Mouse (Mus musculus): ENCODE results near the gene Vmn1r188. TPM values are rescaled to one million over a fixed set of nuclear protein-coding genes. Genes with fewer than 3 reads are reported as not detected.
"Not testable (repeated sequence)": the region's sequence is repeated elsewhere in the genome, so short reads cannot be mapped to it uniquely, and the experiment has no call there.

The Vmn1r188 gene
- polyA plus RNA-seq, 1 experiment from 2014 or later = not detected

GRCm38 (mm10) chr13:22105724-22106123 is 21.5 kb downstream of the Vmn1r188 start, which contains the start of gene Vmn1r189:
TSS of gene Vmn1r189 (minus strand) at chr13:22105824.
- DNase-seq (ENCODE audit: extremely low spot score, low spot score); H3K27ac ChIP-seq; H3K4me1 ChIP-seq; H3K4me3 ChIP-seq; H3K36me3 ChIP-seq (replicated peaks); H3K27me3 ChIP-seq (ENCODE audit: poor library complexity, severe bottlenecking); H3K9me3 ChIP-seq: not testable (repeated sequence)
- WGBS = 98% methylated on average over 2 of the region's 2 CpGs

GRCm38 (mm10) chr13:22136495-22137293 is 52.5 kb downstream of the Vmn1r188 start:
- H3K4me1 ChIP-seq = not testable (repeated sequence)
- WGBS = 80% methylated on average over 5 of the region's 5 CpGs

More at GRCm38 (mm10) chr13:22136495-22137293, 52.5 kb downstream of the Vmn1r188 start:
- not testable (repeated sequence) for H3K9me3 ChIP-seq; DNase-seq (ENCODE audit: extremely low spot score, low spot score); H3K27me3 ChIP-seq (ENCODE audit: poor library complexity, severe bottlenecking); H3K4me3 ChIP-seq; H3K27ac ChIP-seq; H3K36me3 ChIP-seq (replicated peaks)

Small RNAs within 50 kb of the gene (microRNA-seq; reads per million reads assigned to microRNA genes)
- not detected for gene Gm26300
- gene Gm44390 = 0.90 reads per million
- not detected for gene Gm44486

Other genes starting within 250 kb of the Vmn1r188 start
- 24.3 and 26.8 TPM in 2 replicates for gene Zfp184, start 139.3 kb upstream of the Vmn1r188 start, polyA plus RNA-seq (2016; fragmentation: Nextera tagmentation; extraction: Ambion mirVana)
- gene Pom121l2, start 103.2 kb upstream of the Vmn1r188 start, polyA plus RNA-seq (2016; fragmentation: Nextera tagmentation; extraction: Ambion mirVana) = 0.09 TPM in 1 of 2 replicates, not detected in the other
- gene Prss16, start 74.7 kb upstream of the Vmn1r188 start, polyA plus RNA-seq (2016; fragmentation: Nextera tagmentation; extraction: Ambion mirVana) = 0.26 and 0.41 TPM in 2 replicates
- 12.1 and 14.3 TPM in 2 replicates for gene Hist1h2ah, start 48.9 kb upstream of the Vmn1r188 start, polyA plus RNA-seq (2016; fragmentation: Nextera tagmentation; extraction: Ambion mirVana)
- gene Hist1h2bk, start 48.6 kb upstream of the Vmn1r188 start, polyA plus RNA-seq (2016; fragmentation: Nextera tagmentation; extraction: Ambion mirVana) = 6.4 and 7.7 TPM in 2 replicates
- 53.1 and 58.6 TPM in 2 replicates for gene Hist1h4i, start 43.1 kb upstream of the Vmn1r188 start, polyA plus RNA-seq (2016; fragmentation: Nextera tagmentation; extraction: Ambion mirVana)
- gene Hist1h2ag, start 41.5 kb upstream of the Vmn1r188 start, polyA plus RNA-seq (2016; fragmentation: Nextera tagmentation; extraction: Ambion mirVana) = 54.9 and 55.0 TPM in 2 replicates
- gene Hist1h2bj, start 41.2 kb upstream of the Vmn1r188 start, polyA plus RNA-seq (2016; fragmentation: Nextera tagmentation; extraction: Ambion mirVana) = 11.7 and 14.9 TPM in 2 replicates
- not detected in 2 replicates for gene Vmn1r189, start 21.4 kb downstream of the Vmn1r188 start, polyA plus RNA-seq (2016; fragmentation: Nextera tagmentation; extraction: Ambion mirVana)
- gene Vmn1r191, start 99.5 kb downstream of the Vmn1r188 start, polyA plus RNA-seq (2016; fragmentation: Nextera tagmentation; extraction: Ambion mirVana) = not detected in 2 replicates
- not detected in 2 replicates for gene Vmn1r192, start 106.7 kb downstream of the Vmn1r188 start, polyA plus RNA-seq (2016; fragmentation: Nextera tagmentation; extraction: Ambion mirVana)
- not detected in 2 replicates for gene Vmn1r193, start 138.7 kb downstream of the Vmn1r188 start, polyA plus RNA-seq (2016; fragmentation: Nextera tagmentation; extraction: Ambion mirVana)
- gene Vmn1r194, start 159.8 kb downstream of the Vmn1r188 start, polyA plus RNA-seq (2016; fragmentation: Nextera tagmentation; extraction: Ambion mirVana) = not detected in 2 replicates
- not detected in 2 replicates for gene Vmn1r195, start 186.1 kb downstream of the Vmn1r188 start, polyA plus RNA-seq (2016; fragmentation: Nextera tagmentation; extraction: Ambion mirVana)
- gene Vmn1r196, start 205.5 kb downstream of the Vmn1r188 start, polyA plus RNA-seq (2016; fragmentation: Nextera tagmentation; extraction: Ambion mirVana) = not detected in 2 replicates
- not detected in 2 replicates for gene Vmn1r197, start 240.1 kb downstream of the Vmn1r188 start, polyA plus RNA-seq (2016; fragmentation: Nextera tagmentation; extraction: Ambion mirVana)